Mouse (Mus musculus) spleen, adult 2 months (tissue): ENCODE measurements around the gene Gm17622.

Experiments used
- CTCF ChIP-seq: fragments of 200-500 bp; IDR thresholded peaks from 2 replicates; pipeline ENCODE4 v1.5.1; 2011; ENCODE audit warnings: mild to moderate bottlenecking, inconsistent platforms; ENCODE audit not compliant: insufficient read depth, insufficient read length, insufficient replicate concordance; ENCODE audit errors: extremely low read depth
- POLR2A ChIP-seq: fragments of 200-500 bp; IDR thresholded peaks from 2 replicates; pipeline ENCODE4 v1.6.1; 2011; ENCODE audit warnings: low read depth, low read length, inconsistent platforms

DNA sequence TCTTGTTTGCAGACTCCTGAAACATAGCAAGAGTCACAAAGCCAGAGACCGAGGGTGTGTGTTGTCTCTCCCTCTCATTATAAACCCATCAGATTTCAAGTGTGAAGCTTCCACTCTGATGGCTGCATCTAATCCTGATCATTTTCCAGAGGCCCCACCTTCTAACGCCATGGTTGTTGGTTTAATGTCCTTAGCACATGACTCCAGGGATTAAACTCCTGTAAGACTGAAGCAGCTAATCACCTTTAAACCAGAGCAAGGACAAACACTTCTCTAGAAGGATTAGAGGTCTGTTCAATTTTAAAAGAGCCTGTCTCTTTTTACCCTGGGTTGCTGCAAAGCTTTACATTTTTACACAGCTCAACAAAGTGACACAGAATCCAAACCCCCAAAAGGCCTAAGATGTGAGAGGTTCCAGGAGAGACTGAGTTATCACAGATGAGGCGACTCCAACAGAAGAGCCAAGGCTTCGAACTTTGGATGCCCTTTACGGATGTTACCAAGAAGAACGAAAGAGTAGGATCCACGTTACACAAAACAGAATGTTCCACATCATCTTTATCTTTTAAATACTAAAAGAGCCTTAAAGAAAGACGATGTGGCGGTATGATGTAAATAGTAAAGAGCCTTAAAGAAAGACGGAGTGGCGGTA is 40.2 kb upstream of the Gm17622 start:
- TF ChIP-seq CTCF = no peak
- TF ChIP-seq POLR2A = no peak
